Mouse (Mus musculus) myocyte (in vitro differentiated cells): ENCODE measurements around the gene Steap3. TPM values are rescaled to one million over a fixed set of nuclear protein-coding genes. Genes with fewer than 3 reads are reported as not detected.

Experiments used
- H3K27me3 ChIP-seq: one replicate; pipeline ENCODE4 v1.6.1; 2011; ENCODE audit not compliant: control insufficient read depth, insufficient read depth, insufficient read length
- H3K36me3 ChIP-seq: one replicate; pipeline ENCODE4 v1.6.1; 2011; ENCODE audit not compliant: control insufficient read depth, insufficient read depth
- H3K4me2 ChIP-seq: one replicate; pipeline ENCODE4 v1.6.1; 2011; ENCODE audit warnings: low read depth, control low read depth
- H3K4me3 ChIP-seq: one replicate; pipeline ENCODE4 v1.5.1; 2011; ENCODE audit warnings: mild to moderate bottlenecking, control low read depth, moderate library complexity
- H3K79me2 ChIP-seq: one replicate; pipeline ENCODE4 v1.6.1; 2011; ENCODE audit not compliant: control insufficient read depth, insufficient read depth
- H3ac ChIP-seq: one replicate; pipeline ENCODE4 v1.6.1; 2011; ENCODE audit not compliant: control insufficient read depth, insufficient read length
- CEBPB ChIP-seq: IDR thresholded peaks from 2 replicates; pipeline ENCODE4 v1.6.1; 2011; ENCODE audit warnings: mild to moderate bottlenecking, moderate library complexity; ENCODE audit not compliant: poor library complexity, insufficient read depth, severe bottlenecking
- E2F4 ChIP-seq: IDR thresholded peaks from one replicate; pipeline ENCODE4 v1.6.1; 2011; ENCODE audit warnings: mild to moderate bottlenecking, control low read depth, moderate library complexity; ENCODE audit not compliant: insufficient read depth
- MAX ChIP-seq: IDR thresholded peaks from one replicate; pipeline ENCODE4 v1.6.1; 2011; ENCODE audit warnings: low read depth, mild to moderate bottlenecking, control low read depth
- MYOD1 ChIP-seq, 3 experiments: IDR thresholded peaks; one replicate each; pipeline ENCODE4 v1.6.1; 2011; ENCODE audit warnings: control low read depth in 2 of 3, low read depth in 2 of 3, mild to moderate bottlenecking in 2 of 3, moderate library complexity in 1 of 3; ENCODE audit not compliant: insufficient read length in 2 of 3, control insufficient read depth in 1 of 3
- MYOG ChIP-seq, 3 experiments: IDR thresholded peaks; one replicate each; pipeline ENCODE4 v1.6.1; 2011; ENCODE audit warnings: control low read depth in 2 of 3, low read depth in 2 of 3, mild to moderate bottlenecking in 2 of 3; ENCODE audit not compliant: insufficient read length in 2 of 3, control insufficient read depth in 1 of 3, insufficient read depth in 1 of 3
- POLR2A ChIP-seq: IDR thresholded peaks from one replicate; pipeline ENCODE4 v1.6.1; 2011; ENCODE audit warnings: low read depth, mild to moderate bottlenecking, control low read depth, moderate library complexity; ENCODE audit not compliant: insufficient read length
- POLR2AphosphoS2 ChIP-seq: IDR thresholded peaks from one replicate; pipeline ENCODE4 v1.6.1; 2011; ENCODE audit warnings: low read depth, control low read depth; ENCODE audit not compliant: insufficient read length
- REST ChIP-seq: IDR thresholded peaks from one replicate; pipeline ENCODE4 v1.6.1; 2011; ENCODE audit warnings: mild to moderate bottlenecking, control low read depth, moderate library complexity; ENCODE audit not compliant: insufficient read depth, insufficient read length
- SRF ChIP-seq: IDR thresholded peaks from one replicate; pipeline ENCODE4 v1.6.1; 2011; ENCODE audit warnings: low read depth; ENCODE audit not compliant: control insufficient read depth, insufficient read length
- TCF12 ChIP-seq: IDR thresholded peaks from one replicate; pipeline ENCODE4 v1.6.1; 2011; ENCODE audit warnings: mild to moderate bottlenecking, control low read depth; ENCODE audit not compliant: poor library complexity, insufficient read depth, severe bottlenecking
- TCF3 ChIP-seq: IDR thresholded peaks from one replicate; pipeline ENCODE4 v1.6.1; 2011; ENCODE audit warnings: low read depth, control low read depth; ENCODE audit not compliant: insufficient read length
- USF1 ChIP-seq: IDR thresholded peaks from one replicate; pipeline ENCODE4 v1.6.1; 2011; ENCODE audit warnings: low read depth, mild to moderate bottlenecking, control low read depth, moderate library complexity
- polyA plus RNA-seq: library from polyadenylated mRNA; unstranded; fragments of >200 nt; fragmentation: generic; extraction: Trizol; gene quantifications from one replicate; pipeline ENCODE4 v1.2.1, GENCODE M21; 2012; ENCODE audit warnings: missing spikeins

Gene Steap3
- polyA plus RNA-seq, 1 experiment: 33.7 TPM

DNA sequence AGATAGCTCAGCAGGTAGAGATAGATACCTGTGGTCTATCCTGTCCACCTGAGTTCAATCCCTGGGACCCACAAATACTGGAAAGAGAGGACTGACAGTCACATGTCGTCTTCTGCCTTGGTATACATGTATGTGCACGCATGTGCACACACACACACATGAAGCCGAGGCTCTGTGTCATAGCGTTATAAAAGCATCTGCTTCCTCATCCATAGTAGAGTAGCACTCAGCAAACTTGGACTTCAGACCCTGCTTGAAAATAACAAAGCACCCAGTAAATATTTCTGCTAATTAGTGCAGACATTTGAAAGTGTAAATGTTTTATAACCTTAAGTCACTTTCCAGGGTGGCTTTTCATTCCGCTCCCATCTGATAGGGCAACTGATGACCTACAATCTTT, 111.0 kb downstream of the Steap3 start:
- no peaks in the 10 kb centered on the region for H3K27me3 ChIP-seq
- no peak overlapping the region for H3ac ChIP-seq
- no peak overlapping the region for H3K4me3 ChIP-seq
- H3K4me2 ChIP-seq: no peak overlapping the region
- H3K79me2 ChIP-seq: no peaks in the 10 kb centered on the region
- no peak for TF ChIP-seq TCF12
- no peak for TF ChIP-seq POLR2A
- TF ChIP-seq REST: no peak
- no peak for TF ChIP-seq E2F4
- no peak for TF ChIP-seq CEBPB
- TF ChIP-seq MYOD1 (IDR thresholded peaks at IDR 0.05; ENCODE audit: control insufficient read depth in 1 of 3, insufficient read length in 2 of 3, low read depth in 2 of 3): no peak
- no peak for TF ChIP-seq MAX
- no peak for TF ChIP-seq TCF3
- TF ChIP-seq SRF: no peak
- no peak for TF ChIP-seq MYOG (IDR thresholded peaks at IDR 0.05; ENCODE audit: control insufficient read depth in 1 of 3, insufficient read depth in 1 of 3, insufficient read length in 2 of 3, low read depth in 2 of 3)
- no peak for TF ChIP-seq USF1
- H3K36me3 ChIP-seq: no peaks in the 10 kb centered on the region

DNA sequence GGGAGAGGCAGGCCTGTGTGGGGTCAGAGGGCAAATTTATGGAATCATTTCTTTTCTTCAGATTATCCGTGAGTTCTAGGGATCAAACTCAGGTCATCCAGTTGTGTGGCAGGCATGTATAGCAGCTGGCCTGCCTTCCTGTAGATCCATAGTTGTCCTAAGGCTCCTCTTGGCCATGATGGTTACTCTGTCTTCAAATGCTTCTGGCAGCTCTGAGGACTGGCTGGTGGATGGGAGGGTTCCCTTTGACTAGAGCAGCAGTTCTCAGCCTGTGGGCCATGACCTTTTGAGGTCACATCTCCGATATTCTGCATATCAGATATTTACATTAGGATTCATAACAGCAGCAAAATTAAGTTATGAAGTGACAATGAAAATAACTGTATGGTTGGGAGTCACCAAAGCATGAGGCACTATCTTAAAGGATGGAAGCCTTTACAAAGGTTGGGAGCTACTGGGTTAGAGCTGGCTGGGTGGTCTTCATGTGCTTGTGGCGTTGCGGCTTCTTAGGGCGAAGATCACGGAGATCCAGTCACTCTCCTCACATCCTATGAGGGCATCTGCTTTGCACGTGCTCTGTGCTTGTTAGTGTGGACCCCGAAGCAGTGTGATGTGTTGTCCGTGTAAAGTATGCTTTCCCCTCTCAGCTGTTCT, 113.9 kb downstream of the Steap3 start:
- TF ChIP-seq REST (no peak), POLR2AphosphoS2 (no peak), SRF (no peak), CEBPB (no peak), TCF12 (no peak), USF1 (no peak), MAX (no peak), TCF3 (no peak), MYOD1 (IDR thresholded peaks at IDR 0.05; ENCODE audit: control insufficient read depth in 1 of 3, insufficient read length in 2 of 3, low read depth in 2 of 3) (no peak), POLR2A (no peak), E2F4 (no peak)
- Histone ChIP-seq H3K27me3 (no peaks in the 10 kb centered on the region), H3K4me3 (no peak overlapping the region), H3K79me2 (no peaks in the 10 kb centered on the region), H3K4me2 (no peak overlapping the region), H3ac (no peak overlapping the region), H3K36me3 (no peaks in the 10 kb centered on the region)

DNA sequence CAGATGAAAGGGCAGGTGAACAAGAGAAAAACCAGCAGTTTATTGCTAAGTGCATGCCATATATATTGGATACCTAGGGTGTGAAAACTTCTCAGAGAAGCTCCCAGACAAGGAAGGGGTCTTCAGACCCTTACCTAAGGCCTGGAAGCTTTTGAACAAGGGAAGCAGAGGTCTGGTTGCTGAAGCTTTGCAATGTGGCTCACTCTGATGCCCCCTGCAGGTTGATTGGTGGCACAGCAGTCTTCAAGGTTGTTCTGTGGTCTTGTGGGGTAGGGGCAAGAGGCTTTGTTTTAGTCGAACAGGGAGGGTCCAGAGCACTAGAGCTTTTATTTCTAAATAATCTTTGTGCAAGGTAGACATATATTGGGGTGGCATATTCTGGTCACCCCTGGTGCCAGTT, 117.2 kb downstream of the Steap3 start:
- H3K79me2 ChIP-seq: no peaks in the 10 kb centered on the region
- H3K36me3 ChIP-seq: no peaks in the 10 kb centered on the region
- H3K4me2 ChIP-seq: no peak overlapping the region
- H3K27me3 ChIP-seq: no peaks in the 10 kb centered on the region
- no peak for TF ChIP-seq TCF12
- no peak for TF ChIP-seq TCF3
- no peak for TF ChIP-seq MYOD1 (IDR thresholded peaks at IDR 0.05; ENCODE audit: control insufficient read depth in 1 of 3, insufficient read length in 2 of 3, low read depth in 2 of 3)
- TF ChIP-seq MYOG (IDR thresholded peaks at IDR 0.05; ENCODE audit: control insufficient read depth in 1 of 3, insufficient read depth in 1 of 3, insufficient read length in 2 of 3, low read depth in 2 of 3): no peak
- no peak overlapping the region for H3K4me3 ChIP-seq
- no peak overlapping the region for H3ac ChIP-seq

DNA sequence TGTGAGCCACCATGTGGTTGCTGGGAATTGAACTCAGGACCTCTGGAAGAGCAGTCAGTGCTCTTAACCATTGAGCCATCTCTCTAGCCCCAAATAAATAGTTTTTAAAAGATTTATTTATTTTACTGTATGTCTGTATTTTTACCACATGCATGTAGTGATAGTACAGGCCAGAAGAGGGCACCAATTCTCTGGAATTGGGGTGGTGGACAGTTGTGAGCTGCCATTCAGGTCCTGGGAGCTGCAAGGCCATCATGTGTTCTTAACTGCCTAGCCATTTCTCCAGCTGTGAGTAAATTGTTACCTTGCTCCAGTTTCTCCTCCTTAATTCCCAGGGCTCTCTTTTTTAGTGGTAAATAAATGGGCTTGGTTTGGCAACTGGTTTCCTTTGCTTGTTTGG, 118.3 kb downstream of the Steap3 start:
- Histone ChIP-seq H3K4me2 (no peak overlapping the region), H3K27me3 (no peaks in the 10 kb centered on the region), H3K79me2 (no peaks in the 10 kb centered on the region), H3K4me3 (no peak overlapping the region), H3ac (no peak overlapping the region), H3K36me3 (no peaks in the 10 kb centered on the region)
- TF ChIP-seq SRF (no peak), MYOD1 (IDR thresholded peaks at IDR 0.05; ENCODE audit: control insufficient read depth in 1 of 3, insufficient read length in 2 of 3, low read depth in 2 of 3) (peak in 1 of 3 experiments; percentile 14)

DNA sequence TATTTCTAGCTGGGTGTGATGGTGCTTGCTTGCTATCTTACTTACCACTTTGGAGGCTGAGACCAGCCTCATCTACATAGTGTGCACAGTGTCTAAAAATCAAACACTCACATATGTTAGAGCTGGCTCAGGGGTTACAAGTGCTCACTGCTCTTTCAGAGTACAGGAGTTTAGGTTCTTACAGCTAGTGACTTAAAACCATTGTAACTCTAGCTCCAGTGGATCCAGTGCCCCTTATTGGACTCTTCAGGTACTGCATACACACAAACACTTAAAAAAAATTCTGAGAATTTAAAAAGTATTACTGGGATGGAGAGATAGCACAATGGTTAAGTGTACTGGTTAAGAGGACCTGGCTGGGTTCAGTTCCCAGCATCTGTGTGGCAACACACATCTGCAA, 125.5 kb downstream of the Steap3 start:
- no peaks in the 10 kb centered on the region for H3K27me3 ChIP-seq
- H3K4me3 ChIP-seq: no peak overlapping the region
- no peak overlapping the region for H3ac ChIP-seq
- H3K4me2 ChIP-seq: no peak overlapping the region
- H3K36me3 ChIP-seq: no peaks in the 10 kb centered on the region
- TF ChIP-seq MYOG (IDR thresholded peaks at IDR 0.05; ENCODE audit: control insufficient read depth in 1 of 3, insufficient read depth in 1 of 3, insufficient read length in 2 of 3, low read depth in 2 of 3): no peak
- H3K79me2 ChIP-seq: no peaks in the 10 kb centered on the region
